Mouse (Mus musculus) neural tube, embryonic 14.5 days (tissue): ENCODE results near the gene Pla2g7. TPM values are rescaled to one million over a fixed set of nuclear protein-coding genes. Genes with fewer than 3 reads are reported as not detected.
"Not testable (repeated sequence)": the region's sequence is repeated elsewhere in the genome, so short reads cannot be mapped to it uniquely, and the experiment has no call there.

ENCODE experiments used
- ATAC-seq: fragments of 200-750 bp; cut with Nextera tagmentation; 2 replicates; pipeline ENCODE4 v1.8.0; 2017; ENCODE audit warnings: low read depth, mild to moderate bottlenecking, moderate TSS enrichment, moderate library complexity
- H3K27ac ChIP-seq: fragments of 300-500 bp; sonication (generic); 2 replicates; pipeline ENCODE4 v1.5.1; 2014; ENCODE audit warnings: low read depth, mild to moderate bottlenecking, control low read depth, low read length, moderate library complexity, mixed read lengths
- H3K27me3 ChIP-seq: fragments of 300-500 bp; sonication (generic); 2 replicates; pipeline ENCODE4 v1.6.1; 2014; ENCODE audit warnings: low read length; ENCODE audit not compliant: control insufficient read depth, insufficient read depth
- H3K36me3 ChIP-seq: fragments of 300-500 bp; sonication (generic); 2 replicates; pipeline ENCODE4 v1.6.1; 2014; ENCODE audit warnings: low read length, mixed read lengths; ENCODE audit not compliant: control insufficient read depth, insufficient read depth
- H3K4me1 ChIP-seq: fragments of 300-500 bp; sonication (generic); 2 replicates; pipeline ENCODE4 v1.6.1; 2014; ENCODE audit warnings: low read length; ENCODE audit not compliant: control insufficient read depth, insufficient read depth
- H3K4me2 ChIP-seq: fragments of 300-500 bp; sonication (generic); 2 replicates; pipeline ENCODE4 v1.6.1; 2014; ENCODE audit warnings: mild to moderate bottlenecking, low read depth, low read length, control low read depth
- H3K4me3 ChIP-seq: fragments of 300-500 bp; sonication (generic); 2 replicates; pipeline ENCODE4 v1.5.1; 2014; ENCODE audit warnings: low read depth, low read length, control low read depth, mixed read lengths
- H3K9ac ChIP-seq: fragments of 300-500 bp; sonication (generic); replicated peaks from 2 replicates; pipeline ENCODE4 v1.6.1; 2014; ENCODE audit warnings: low read depth, mild to moderate bottlenecking, control low read depth, low read length, mixed read lengths
- H3K9me3 ChIP-seq: fragments of 300-500 bp; sonication (generic); 2 replicates; pipeline ENCODE4 v1.6.1; 2016; ENCODE audit warnings: low read length; ENCODE audit not compliant: control insufficient read depth
- WGBS: fragments of 180-500 bp; shearing (Covaris S2); extraction: QIAGEN DNeasy Blood & Tissue Kit; methylation state at CpG from one replicate; pipeline ENCODE4 v1.1.7; 2014; 5-methylcytosine and 5-hydroxymethylcytosine counted together
- polyA plus RNA-seq: library from polyadenylated mRNA; unstranded; fragments of >200 nt; fragmentation: Nextera tagmentation; extraction: Ambion mirVana; gene quantifications from 2 replicates; pipeline ENCODE4 v1.2.1, GENCODE M21; 2014

Pla2g7 gene
- 62.3 and 66.9 TPM in 2 replicates for polyA plus RNA-seq

- no peaks in the 10 kb centered on the region for H3K9me3 ChIP-seq
- 0 out of 2 replicates have a peak, but pooled peaks cover 2% of the 10 kb centered on the region for H3K4me1 ChIP-seq
- H3K27me3 ChIP-seq: no peaks in the 10 kb centered on the region
- H3K4me3 ChIP-seq: peak within 1 kb of the TSS; percentile 43
- peak; percentile 90 for ATAC-seq
- WGBS: under 1% methylated on average over 34 of the region's 34 CpGs
- H3K36me3 ChIP-seq: no peaks in the 10 kb centered on the region
- 0 out of 2 replicates have a peak within 1 kb of the TSS, but pooled peaks have one; percentile 48 for H3K27ac ChIP-seq
- peak within 1 kb of the TSS; percentile 54 for H3K9ac ChIP-seq
- H3K4me2 ChIP-seq: peak within 1 kb of the TSS; percentile 83
These were observed at the start of gene Pla2g7 for GRCm38 (mm10) chr17:43567992-43568888. Gene Pla2g7, plus strand, starts transcription at chr17:43568098.

- peak; percentile 89 for ATAC-seq
- Histone ChIP-seq H3K27me3 (no peaks in the 10 kb centered on the region), H3K27ac (no peak overlapping the region), H3K9ac (no peak overlapping the region), H3K4me2 (no peak overlapping the region), H3K9me3 (no peaks in the 10 kb centered on the region), H3K36me3 (no peaks in the 10 kb centered on the region), H3K4me1 (no peaks in the 10 kb centered on the region), H3K4me3 (no peak overlapping the region)
- 32% methylated on average over 18 of the region's 18 CpGs for WGBS
These were observed 49.1 kb upstream of the Pla2g7 start for GRCm38 (mm10) chr17:43518644-43519409.

GRCm38 (mm10) chr17:43520166-43520565 lies 47.7 kb upstream of the Pla2g7 start:
- H3K27ac ChIP-seq: no peak overlapping the region
- no peak for ATAC-seq
- H3K36me3 ChIP-seq: no peaks in the 10 kb centered on the region
- H3K4me3 ChIP-seq: no peak overlapping the region
- H3K9ac ChIP-seq: no peak overlapping the region
- no peak overlapping the region for H3K4me2 ChIP-seq
- no peaks in the 10 kb centered on the region for H3K9me3 ChIP-seq
- WGBS: 84% methylated on average over 3 of the region's 3 CpGs
- no peaks in the 10 kb centered on the region for H3K27me3 ChIP-seq
- no peaks in the 10 kb centered on the region for H3K4me1 ChIP-seq

DNA sequence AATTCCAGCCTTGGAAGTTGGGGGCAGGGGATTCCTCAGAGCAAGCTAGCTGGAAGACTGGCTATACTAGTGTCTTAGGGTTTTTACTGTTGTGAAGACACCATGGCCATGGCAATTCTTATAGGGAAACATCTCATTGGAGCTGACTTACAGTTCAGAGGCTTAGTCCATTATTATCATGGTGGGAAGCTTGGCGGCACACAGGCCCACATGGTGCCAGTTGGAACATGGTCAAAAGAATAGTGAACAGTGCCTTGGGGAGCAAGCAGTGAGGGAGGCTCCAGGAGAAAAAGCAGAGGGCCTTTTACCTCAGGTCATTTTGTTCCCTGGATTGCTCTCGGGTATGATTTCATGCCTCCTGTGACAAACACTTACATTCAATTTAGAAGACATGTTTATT lies 37.4 kb upstream of the Pla2g7 start:
- H3K4me2 ChIP-seq: no peak overlapping the region
- no peaks in the 10 kb centered on the region for H3K36me3 ChIP-seq
- no peaks in the 10 kb centered on the region for H3K27me3 ChIP-seq
- no peaks in the 10 kb centered on the region for H3K4me1 ChIP-seq
- no peak overlapping the region for H3K4me3 ChIP-seq
- 75% methylated on average over 2 of the region's 2 CpGs for WGBS
- ATAC-seq: no peak
- no peak overlapping the region for H3K9ac ChIP-seq
- H3K9me3 ChIP-seq: no peaks in the 10 kb centered on the region
- H3K27ac ChIP-seq: no peak overlapping the region

DNA sequence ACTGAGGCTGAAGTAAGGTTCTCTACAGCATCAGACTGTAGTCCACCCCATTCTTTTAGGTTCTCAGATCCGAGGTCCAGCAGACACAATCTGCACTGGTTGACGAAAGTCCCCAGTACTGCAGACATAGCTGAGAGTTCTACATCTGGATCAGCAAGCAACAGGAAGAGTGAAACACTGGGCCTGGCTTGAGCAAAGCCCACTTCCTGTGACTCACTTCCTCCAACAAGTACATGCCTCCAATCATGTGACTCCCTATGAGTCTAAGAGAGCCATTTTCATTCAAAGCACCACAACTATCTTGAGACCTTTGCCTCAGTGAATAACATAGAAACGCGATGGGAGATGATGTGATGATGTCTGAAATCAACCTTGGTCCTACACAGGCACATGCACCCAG lies 36.7 kb upstream of the Pla2g7 start:
- Histone ChIP-seq H3K4me1 (no peaks in the 10 kb centered on the region), H3K4me2 (no peak overlapping the region), H3K9me3 (no peaks in the 10 kb centered on the region), H3K36me3 (no peaks in the 10 kb centered on the region), H3K9ac (no peak overlapping the region), H3K4me3 (no peak overlapping the region), H3K27me3 (no peaks in the 10 kb centered on the region), H3K27ac (no peak overlapping the region)
- no peak for ATAC-seq
- WGBS: 96% methylated on average over 4 of the region's 4 CpGs

DNA sequence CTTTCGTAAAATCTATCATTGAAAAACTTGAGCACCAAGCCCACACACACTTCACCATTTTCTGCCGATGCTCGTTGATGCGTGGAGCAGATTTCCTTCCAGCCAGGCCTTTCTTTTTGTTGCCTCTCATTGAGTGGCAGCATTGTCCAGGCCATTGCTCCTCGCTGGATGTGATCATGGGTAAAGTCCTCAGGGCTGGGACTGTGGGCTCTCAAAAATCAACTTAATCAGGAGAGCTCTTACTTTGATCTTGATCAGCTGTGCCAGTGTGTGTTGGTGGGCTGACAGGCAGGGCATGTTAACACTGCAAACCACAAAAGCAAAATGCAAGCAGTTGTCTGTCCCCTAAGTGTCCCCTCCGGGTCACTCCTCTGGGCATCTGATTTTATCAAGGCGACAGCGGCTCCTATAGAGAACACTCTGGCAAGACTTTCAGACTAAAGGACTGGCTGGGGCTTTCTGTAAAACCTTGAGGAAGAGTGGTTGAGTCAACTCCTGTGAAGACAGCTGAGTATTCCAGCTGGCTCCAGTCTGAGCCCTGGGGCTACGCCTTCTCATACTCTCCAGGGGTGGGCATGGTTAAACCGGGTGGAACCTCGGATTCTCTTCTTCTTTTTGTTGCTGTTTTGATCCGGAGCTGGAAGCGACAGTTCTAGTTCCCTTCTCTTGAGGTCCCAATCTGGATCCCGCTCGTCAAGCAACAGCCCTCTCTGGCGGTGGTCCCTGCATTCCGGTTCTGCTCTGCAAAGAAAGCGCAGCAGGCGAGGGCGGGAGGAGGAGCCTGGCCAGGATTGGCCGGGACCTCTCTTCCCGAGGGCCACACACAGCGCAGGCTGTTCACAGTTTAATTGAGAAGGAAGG lies 33.3 kb upstream of the Pla2g7 start:
- WGBS: 11% methylated on average over 23 of the region's 23 CpGs
- no peak overlapping the region for H3K4me3 ChIP-seq

DNA sequence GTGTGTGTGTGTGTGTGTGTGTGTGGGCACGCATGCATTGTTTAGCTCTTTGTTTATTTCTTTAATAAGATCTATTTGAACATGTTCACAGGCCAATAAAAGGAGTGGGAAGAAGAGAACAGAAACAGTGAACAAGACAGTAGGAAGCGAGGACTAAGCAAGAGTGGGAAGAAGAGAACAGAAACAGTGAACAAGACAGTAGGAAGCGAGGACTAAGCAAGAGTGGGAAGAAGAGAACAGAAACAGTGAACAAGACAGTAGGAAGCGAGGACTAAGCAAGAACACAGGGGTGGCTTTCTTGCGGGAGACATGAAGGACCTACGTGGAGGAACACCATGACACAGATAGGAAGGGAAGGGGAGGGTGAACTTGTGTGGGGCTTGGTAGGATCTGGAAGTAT lies 31.1 kb upstream of the Pla2g7 start:
- H3K4me2 ChIP-seq, H3K36me3 ChIP-seq, H3K4me3 ChIP-seq, ATAC-seq, H3K27me3 ChIP-seq, H3K9me3 ChIP-seq, H3K4me1 ChIP-seq, H3K27ac ChIP-seq, H3K9ac ChIP-seq: not testable (repeated sequence)
- WGBS: 89% methylated on average over 6 of the region's 6 CpGs

More for the DNA sequence above, 33.3 kb upstream of the Pla2g7 start:
- Histone ChIP-seq H3K27ac (no peak overlapping the region), H3K9me3 (no peaks in the 10 kb centered on the region), H3K9ac (no peak overlapping the region; the same call in 1 of the 2 replicates), H3K36me3 (no peaks in the 10 kb centered on the region), H3K4me1 (no peaks in the 10 kb centered on the region), H3K27me3 (no peaks in the 10 kb centered on the region), H3K4me2 (peak overlapping the region; percentile 34; the same call in 1 of the 2 replicates)
- peak; percentile 88; the same call in 1 of the 2 replicates for ATAC-seq

DNA sequence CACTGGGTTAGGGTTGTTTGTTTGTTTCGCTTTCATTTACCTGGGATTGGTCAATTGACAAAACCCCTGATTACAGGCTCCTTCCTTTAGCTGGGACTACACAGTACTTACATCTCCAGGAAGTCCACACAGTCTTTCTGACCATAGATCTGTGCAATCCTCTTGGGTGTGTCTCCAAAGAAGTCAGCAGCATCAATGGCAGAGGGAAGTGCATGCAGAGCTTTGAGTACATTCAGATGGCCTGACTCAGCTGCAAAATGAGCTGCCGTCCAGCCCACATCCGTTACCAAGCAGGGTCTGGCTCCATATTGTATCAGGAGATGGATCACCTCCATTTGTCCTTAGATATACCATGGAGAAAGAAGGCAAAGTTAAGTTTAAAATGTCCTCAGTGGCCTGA lies 29.1 kb upstream of the Pla2g7 start:
- H3K9ac ChIP-seq: no peak overlapping the region
- H3K27me3 ChIP-seq: no peaks in the 10 kb centered on the region
- H3K4me3 ChIP-seq: no peak overlapping the region
- no peaks in the 10 kb centered on the region for H3K4me1 ChIP-seq
- no peak for ATAC-seq
- H3K9me3 ChIP-seq: no peaks in the 10 kb centered on the region
- H3K4me2 ChIP-seq: no peak overlapping the region
- no peak overlapping the region for H3K27ac ChIP-seq
- H3K36me3 ChIP-seq: no peaks in the 10 kb centered on the region
- WGBS: 89% methylated on average over 3 of the region's 3 CpGs
